Mouse (Mus musculus): ENCODE data around the gene Enpp5.
A peak's percentile ranks its signal among the peaks of the same experiment; 100 is the strongest.

Gene Enpp5

DNA sequence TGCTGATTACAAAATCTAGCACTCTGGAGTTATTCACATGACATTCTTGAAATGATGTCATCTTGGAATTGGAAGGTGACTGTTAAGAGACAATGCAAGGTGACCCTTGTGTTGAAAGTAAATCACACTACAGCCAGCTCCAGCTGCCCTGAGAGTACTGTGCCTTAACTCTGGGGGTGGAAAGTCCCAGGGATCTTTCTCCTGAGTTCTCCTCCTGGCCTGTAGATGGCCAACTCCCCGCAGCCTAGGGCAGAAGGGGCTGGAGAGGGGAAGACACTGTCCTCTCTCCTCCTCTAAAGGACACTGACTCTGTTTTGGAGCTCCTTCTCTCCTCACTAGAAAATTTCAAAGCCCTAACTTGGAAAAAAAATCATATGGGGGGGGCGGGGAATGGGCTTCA, 12.9 kb downstream of the Enpp5 start:
- no peak for DNase-seq (ENCODE audit: low spot score in 2 of 2)

- no peak for DNase-seq (ENCODE audit: low spot score in 2 of 2)
Observed at GRCm38 (mm10) chr17:44100486-44100885, 21.9 kb downstream of the Enpp5 start.

- DNase-seq (ENCODE audit: low spot score in 2 of 2): no peak
Observed at GRCm38 (mm10) chr17:44100906-44101305, 22.3 kb downstream of the Enpp5 start.

GRCm38 (mm10) chr17:44101961-44102360, 23.3 kb downstream of the Enpp5 start:
- no peak for DNase-seq (ENCODE audit: low spot score in 2 of 2)

DNA sequence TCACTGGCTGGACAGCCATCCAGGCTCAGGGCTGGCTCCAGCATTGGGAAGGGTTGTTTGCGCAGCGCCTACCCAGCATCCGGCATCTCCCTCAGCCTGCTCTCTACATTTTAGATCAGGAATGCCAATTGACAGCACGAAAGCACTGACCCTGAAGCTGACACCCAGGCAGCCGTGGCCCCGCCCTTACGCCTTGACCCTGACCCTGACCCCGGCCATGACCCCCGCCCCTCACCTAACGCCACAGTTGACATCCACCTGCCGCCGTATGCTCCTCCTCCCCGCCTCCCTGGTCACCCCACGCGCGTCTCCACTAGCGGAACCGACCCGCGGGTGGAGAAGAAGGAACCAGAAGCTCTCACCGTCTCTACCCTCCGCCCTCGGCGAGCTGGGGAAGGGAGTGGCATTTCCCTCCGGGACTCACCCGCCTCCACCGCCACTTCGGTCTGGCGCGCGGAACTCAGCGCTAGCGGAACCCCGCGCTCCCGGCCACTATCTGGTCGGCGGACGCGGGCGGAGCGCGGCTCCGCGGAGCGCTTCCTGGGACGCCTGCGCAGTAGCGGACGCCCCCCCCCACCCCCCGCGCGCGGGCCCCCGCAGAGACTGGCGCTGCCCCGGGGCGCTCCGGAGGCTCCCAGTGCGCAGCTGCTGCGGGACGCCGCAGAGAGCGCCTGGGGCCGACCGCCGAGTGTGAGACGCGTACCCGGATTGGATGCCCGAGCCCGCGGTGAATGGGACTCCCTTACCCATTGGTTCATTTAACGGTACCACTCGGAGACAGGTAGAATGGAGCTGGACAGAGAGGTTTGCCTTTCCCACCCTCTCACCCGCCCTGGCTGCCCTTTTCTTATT, 26.9 kb downstream of the Enpp5 start, which contains the start of gene Enpp4:
Gene Enpp4 (minus strand): TSS at position 523 of the 852 bp plus-strand sequence.
- peak; percentile 88 to 95 for DNase-seq (ENCODE audit: low spot score in 2 of 2)

DNA sequence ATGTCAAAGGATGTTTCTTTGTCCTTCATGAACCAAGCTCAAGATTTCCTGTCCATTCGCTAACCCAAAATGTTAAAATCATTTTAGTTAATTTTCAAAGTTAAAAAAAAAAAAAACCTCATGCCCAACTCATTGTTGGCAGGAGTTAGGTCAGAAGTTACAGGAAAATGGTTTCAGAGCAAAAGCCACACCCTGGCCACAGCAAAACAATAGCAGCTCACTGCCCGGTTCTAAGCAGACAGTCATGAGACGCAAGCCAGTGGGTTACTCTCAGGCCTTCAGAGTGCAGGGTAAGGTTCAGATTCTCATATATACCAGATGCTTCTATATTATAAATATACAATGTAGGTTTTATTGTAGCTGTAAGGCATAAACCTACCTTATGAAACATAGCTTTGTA, 29.7 kb downstream of the Enpp5 start:
- DNase-seq (ENCODE audit: low spot score in 2 of 2): peak in 1 of 2 experiments; percentile 10

DNA sequence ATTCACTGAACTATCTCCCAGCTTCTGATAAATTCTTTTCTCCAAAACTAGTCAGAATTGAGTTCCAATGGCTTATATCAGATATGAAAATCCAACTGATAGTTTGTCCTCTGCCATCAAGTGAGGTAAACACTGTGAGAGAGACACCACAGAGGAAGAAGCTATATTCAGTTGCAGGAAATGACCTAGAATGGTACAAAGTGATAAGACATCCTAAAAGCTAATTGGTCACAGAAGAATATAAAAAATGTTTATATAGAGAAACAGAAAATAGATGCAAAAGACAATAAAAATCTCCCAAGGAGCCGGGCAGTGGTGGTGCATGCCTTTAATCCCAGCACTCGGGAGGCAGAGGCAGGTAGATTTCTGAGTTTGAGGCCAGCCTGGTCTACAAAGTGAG, 38.0 kb downstream of the Enpp5 start:
- no peak for DNase-seq (ENCODE audit: low spot score in 2 of 2)

DNA sequence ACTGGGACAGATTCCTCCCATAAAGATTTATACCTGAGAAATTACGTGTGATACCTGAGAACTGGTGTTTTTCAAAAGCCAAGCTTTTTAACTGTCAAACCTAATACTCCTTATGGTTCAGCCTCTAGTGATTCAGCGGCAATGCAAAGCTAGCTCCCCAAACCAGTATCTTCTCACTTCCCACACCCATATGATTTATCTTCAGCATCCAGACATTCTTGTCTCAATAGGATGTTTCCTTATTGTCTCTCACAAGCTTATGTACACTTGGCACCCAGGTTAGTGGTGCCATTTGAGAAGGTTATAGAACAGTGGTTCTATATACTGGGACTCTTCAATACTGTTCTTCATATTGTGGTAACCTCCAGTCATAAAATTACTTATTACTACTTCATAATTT, 39.1 kb downstream of the Enpp5 start:
- no peak for DNase-seq (ENCODE audit: low spot score in 2 of 2)

DNA sequence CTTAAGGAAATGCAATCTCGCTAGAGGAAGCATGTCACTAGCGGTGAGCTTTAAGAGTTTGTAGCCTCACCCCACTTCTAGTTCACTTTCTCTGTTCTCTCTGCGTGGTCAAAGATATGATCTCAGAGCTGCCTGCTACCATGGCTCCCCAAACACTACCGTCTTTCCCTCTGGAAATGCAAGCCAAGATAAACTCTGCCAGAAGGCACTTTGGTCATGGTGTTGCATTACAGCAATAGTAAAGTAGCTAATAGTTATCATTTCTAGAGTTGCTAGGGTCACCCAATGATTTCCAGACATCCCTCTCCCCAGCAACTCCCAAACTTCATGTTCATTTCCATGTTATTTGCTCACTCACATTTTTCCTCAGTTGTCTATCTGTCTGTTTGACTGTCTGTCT, 39.6 kb downstream of the Enpp5 start:
- DNase-seq (ENCODE audit: low spot score in 2 of 2): no peak

- no peak for DNase-seq (ENCODE audit: low spot score in 2 of 2)
Observed at GRCm38 (mm10) chr17:44121366-44122100, 42.9 kb downstream of the Enpp5 start.

DNA sequence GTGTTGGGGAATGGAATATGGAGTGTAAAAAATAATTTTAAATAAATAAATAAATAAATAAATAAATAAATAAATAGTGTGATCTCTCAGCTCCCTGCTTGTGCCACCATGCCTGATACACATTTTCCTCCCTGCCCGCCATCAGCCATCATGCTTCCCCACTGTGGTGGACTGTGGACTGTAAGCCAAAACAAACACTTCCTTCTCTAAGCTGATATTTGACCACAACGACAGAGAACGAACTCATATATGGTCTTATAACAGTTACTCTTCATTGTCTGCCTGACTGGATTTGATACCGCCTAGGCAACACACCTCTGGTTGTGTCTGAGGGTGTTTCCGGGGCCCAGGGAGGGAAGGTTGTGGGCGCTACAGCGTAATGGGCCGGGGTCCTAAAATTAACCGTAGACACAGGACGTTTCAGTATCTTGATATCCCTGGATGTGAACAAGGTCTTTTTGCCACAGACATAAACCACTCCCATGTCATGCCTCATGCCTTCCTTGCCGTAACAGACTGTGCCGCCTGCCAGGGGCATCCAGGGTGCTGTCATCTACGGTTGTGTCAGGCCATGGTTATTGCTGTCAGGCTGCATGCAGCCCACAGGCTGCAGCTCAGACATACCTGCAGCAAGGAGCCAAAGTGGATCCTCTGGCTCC, 50.6 kb downstream of the Enpp5 start:
- DNase-seq (ENCODE audit: low spot score in 2 of 2): no peak

GRCm38 (mm10) chr17:44130429-44130828, 51.8 kb downstream of the Enpp5 start:
- peak; percentile 44 to 61 for DNase-seq (ENCODE audit: low spot score in 2 of 2)

GRCm38 (mm10) chr17:44134106-44134505, 55.5 kb downstream of the Enpp5 start:
- DNase-seq (ENCODE audit: low spot score in 2 of 2): no peak

GRCm38 (mm10) chr17:44134545-44134944, 55.9 kb downstream of the Enpp5 start:
- no peak for DNase-seq (ENCODE audit: low spot score in 2 of 2)

- DNase-seq (ENCODE audit: low spot score in 2 of 2): no peak
Observed at GRCm38 (mm10) chr17:44136018-44136417, 57.4 kb downstream of the Enpp5 start.
